Mouse (Mus musculus) kidney, adult 2 months (tissue): ENCODE measurements around the gene Tex264.

Experiments
- CTCF ChIP-seq: fragments of 200-500 bp; conservative IDR thresholded peaks from 2 replicates; pipeline ENCODE4 v1.5.1; 2011; ENCODE audit warnings: low read depth, mild to moderate bottlenecking, control low read depth, low read length, moderate library complexity, mixed read lengths; ENCODE audit not compliant: insufficient read depth, insufficient read length
- POLR2A ChIP-seq: fragments of 200-500 bp; IDR thresholded peaks from one replicate; pipeline ENCODE4 v1.6.1; 2011; ENCODE audit warnings: low read depth, low read length, control low read depth

GRCm38 (mm10) chr9:106663200-106663599, 22.5 kb downstream of the Tex264 start:
- TF ChIP-seq CTCF, result no peak
- TF ChIP-seq POLR2A, result no peak
